Mouse (Mus musculus) hindbrain, embryonic 15.5 days (tissue): ENCODE results near the gene Tceanc2. TPM values are rescaled to one million over a fixed set of nuclear protein-coding genes. Genes with fewer than 3 reads are reported as not detected.
A peak's percentile ranks its signal among the peaks of the same experiment; 100 is the strongest.

Source experiments
- ATAC-seq: fragments of 200-750 bp; cut with Nextera tagmentation; 2 replicates; pipeline ENCODE4 v1.8.0; 2017; ENCODE audit warnings: low read depth, moderate number of reproducible peaks, moderate TSS enrichment; ENCODE audit not compliant: low FRiP score
- H3K27ac ChIP-seq: fragments of 300-500 bp; sonication (generic); replicated peaks from 2 replicates; pipeline ENCODE4 v1.5.1; 2015; ENCODE audit warnings: mild to moderate bottlenecking, inconsistent platforms
- H3K27me3 ChIP-seq: fragments of 300-500 bp; sonication (generic); 2 replicates; pipeline ENCODE4 v1.6.1; 2015; ENCODE audit warnings: control low read depth, inconsistent platforms
- H3K36me3 ChIP-seq: fragments of 300-500 bp; sonication (generic); 2 replicates; pipeline ENCODE4 v1.6.1; 2015; ENCODE audit warnings: control low read depth, inconsistent platforms
- H3K4me1 ChIP-seq: fragments of 300-500 bp; sonication (generic); replicated peaks from 2 replicates; pipeline ENCODE4 v1.6.1; 2015; ENCODE audit warnings: control low read depth, inconsistent platforms
- H3K4me2 ChIP-seq: fragments of 300-500 bp; sonication (generic); 2 replicates; pipeline ENCODE4 v1.6.1; 2015; ENCODE audit warnings: moderate library complexity, mild to moderate bottlenecking, inconsistent platforms
- H3K4me3 ChIP-seq: fragments of 300-500 bp; sonication (generic); 2 replicates; pipeline ENCODE4 v1.5.1; 2015; ENCODE audit warnings: mild to moderate bottlenecking, inconsistent platforms
- H3K9ac ChIP-seq: fragments of 300-500 bp; sonication (generic); 2 replicates; pipeline ENCODE4 v1.6.1; 2015; ENCODE audit warnings: inconsistent platforms
- H3K9me3 ChIP-seq: fragments of 300-500 bp; sonication (generic); 2 replicates; pipeline ENCODE4 v1.6.1; 2016; ENCODE audit warnings: control low read depth, inconsistent platforms
- WGBS: fragments of 180-500 bp; shearing (Covaris S2); methylation state at CpG from one replicate; pipeline ENCODE4 v1.1.7; 2015; 5-methylcytosine and 5-hydroxymethylcytosine counted together
- polyA plus RNA-seq: library from polyadenylated mRNA; unstranded; fragments of >200 nt; fragmentation: Nextera tagmentation; extraction: Ambion mirVana; gene quantifications from 2 replicates; pipeline ENCODE4 v1.2.1, GENCODE M21; 2015

Gene Tceanc2
- polyA plus RNA-seq: 16.6 and 37.6 TPM in 2 replicates

DNA sequence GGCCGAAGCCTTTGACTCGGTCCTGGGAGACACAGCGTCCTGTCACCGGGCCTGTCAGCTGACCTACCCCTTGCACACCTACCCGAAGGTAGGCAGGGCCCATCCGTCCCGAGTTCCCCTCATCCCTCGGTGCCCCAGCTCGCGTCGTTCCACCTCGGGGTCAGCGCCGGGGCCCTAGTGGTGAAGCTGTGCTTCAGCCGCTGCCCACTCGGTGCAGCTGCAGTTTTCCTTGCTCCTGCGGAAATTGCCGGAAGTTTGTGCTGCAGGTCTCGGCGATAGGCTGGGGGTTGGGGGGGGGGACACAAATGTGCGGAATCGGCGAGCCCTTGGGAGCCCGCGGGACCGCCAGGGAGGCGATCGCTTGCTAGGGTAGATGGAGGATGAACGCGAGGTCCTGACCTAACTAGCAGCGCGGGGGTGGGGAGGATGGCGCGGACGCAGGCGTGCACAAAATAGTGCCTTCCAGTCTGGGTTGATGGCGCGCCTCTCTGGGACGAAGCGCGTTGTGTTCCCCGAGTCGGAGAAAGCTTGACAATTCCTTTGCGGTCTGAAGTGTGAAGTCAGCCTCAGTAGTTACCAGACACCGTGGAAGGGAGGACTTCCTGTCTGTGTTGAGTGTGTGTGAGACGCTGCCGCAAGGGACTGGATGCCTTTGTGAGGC is at the start of gene Tceanc2:
Gene Tceanc2, minus strand, starts transcription at position 287 of the 661 bp plus-strand sequence.
- peak within 1 kb of the TSS; percentile 70 for H3K4me2 ChIP-seq
- peaks cover 10% of the 10 kb centered on the region for H3K36me3 ChIP-seq
- no peaks in the 10 kb centered on the region for H3K9me3 ChIP-seq
- ATAC-seq: peak; percentile 74
- no peaks in the 10 kb centered on the region for H3K27me3 ChIP-seq
- peak within 1 kb of the TSS; percentile 58 for H3K4me3 ChIP-seq
- peak within 1 kb of the TSS; percentile 97 for H3K27ac ChIP-seq
- H3K9ac ChIP-seq: peak within 1 kb of the TSS; percentile 58
- H3K4me1 ChIP-seq: peaks cover 40% of the 10 kb centered on the region
- under 1% methylated on average over 47 of the region's 47 CpGs for WGBS

DNA sequence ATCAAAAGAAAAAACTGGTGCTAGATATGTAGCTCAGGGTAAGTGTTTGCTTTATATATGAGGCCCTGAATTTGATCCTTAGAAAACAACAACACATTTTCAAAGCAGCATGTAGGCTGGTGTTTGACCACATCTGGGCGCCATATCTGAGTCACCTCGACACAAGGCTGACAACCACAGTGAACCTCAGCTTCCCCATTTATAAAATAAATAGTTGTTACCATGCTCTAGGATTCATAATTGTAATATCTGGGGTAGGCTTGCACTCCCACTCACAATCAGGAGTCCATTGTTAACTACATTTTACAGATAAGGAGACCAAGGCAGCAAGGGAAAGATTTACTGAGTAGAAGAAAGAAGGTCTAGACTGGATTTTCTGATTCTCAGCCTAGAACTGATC is 47.4 kb upstream of the Tceanc2 start:
- Histone ChIP-seq H3K4me1 (no peaks in the 10 kb centered on the region), H3K27ac (no peak overlapping the region), H3K27me3 (no peaks in the 10 kb centered on the region), H3K9me3 (no peaks in the 10 kb centered on the region), H3K36me3 (0 out of 2 replicates have a peak, but pooled peaks cover 6% of the 10 kb centered on the region), H3K4me2 (no peak overlapping the region), H3K9ac (no peak overlapping the region), H3K4me3 (no peak overlapping the region)
- 93% methylated on average over 2 of the region's 2 CpGs for WGBS
- ATAC-seq: no peak

DNA sequence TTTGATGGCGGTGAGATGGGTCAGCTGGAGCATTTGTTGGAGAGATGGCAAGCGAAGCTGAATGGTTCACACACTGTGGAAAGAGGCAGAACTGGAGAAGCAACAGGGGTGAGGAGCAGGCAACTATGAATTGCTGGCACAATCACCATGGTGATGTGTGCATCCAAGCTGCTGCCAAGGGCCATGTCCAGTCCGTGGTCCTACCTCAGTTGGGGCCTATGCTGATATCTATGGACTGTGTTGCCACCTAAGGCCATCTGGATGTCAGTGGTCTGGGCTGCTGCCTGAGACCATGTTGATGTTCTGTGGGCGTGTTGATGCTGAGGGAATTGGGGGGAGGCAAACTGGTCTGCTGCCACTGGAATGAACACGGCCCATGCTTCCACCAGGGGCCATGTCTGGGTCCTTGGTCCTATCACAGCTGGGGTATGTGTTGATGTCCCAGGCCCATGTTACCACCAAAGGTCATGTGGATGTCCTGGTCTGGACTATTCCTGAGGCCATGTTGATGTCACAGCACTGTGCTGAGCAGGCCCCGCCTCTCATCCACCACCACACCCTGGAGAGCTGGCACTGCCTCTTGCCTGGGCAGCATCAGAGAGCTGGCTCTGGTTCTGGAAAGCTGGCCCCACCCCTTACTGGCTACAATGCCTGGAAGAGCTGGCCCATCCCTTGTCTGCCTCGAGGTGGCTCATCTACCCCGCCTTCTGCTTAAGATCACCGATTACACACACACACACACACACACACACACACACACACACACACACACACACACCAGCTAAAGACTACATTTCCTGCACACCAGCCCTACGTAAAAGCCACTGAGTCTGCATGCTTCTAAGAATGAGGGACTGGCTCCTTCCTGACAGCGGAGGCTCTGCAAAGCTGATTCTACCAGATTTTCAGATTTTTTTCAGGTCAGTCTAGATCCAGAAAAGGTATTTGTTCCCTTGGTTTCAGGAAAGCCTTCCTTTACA is 44.6 kb upstream of the Tceanc2 start:
- Histone ChIP-seq H3K4me3 (no peak overlapping the region), H3K36me3 (no peaks in the 10 kb centered on the region), H3K9ac (no peak overlapping the region), H3K27ac (no peak overlapping the region), H3K4me1 (no peaks in the 10 kb centered on the region), H3K27me3 (no peaks in the 10 kb centered on the region), H3K4me2 (no peak overlapping the region), H3K9me3 (no peaks in the 10 kb centered on the region)
- WGBS: 84% methylated on average over 11 of the region's 11 CpGs
- ATAC-seq: peak; percentile 56; the same call in 1 of the 2 replicates

DNA sequence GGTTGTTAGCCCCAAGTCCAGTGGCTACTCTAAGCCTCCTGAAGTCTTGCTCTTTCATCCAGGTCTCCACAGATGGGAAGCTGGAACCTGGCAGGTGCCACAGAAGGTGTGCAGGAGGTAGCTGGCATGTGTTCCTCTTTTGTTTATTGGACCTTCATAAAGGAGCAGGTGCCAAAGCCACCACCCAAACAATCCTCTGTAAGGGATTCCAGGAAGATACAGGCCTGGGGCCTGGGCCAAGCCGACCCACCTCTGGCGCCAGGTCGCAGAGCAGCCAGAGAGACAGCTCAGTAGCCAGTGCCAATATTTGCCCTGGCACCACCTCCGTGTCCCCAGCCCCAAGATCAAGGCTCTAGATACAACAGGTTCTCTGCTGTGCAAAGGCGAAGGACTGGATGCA is 42.6 kb upstream of the Tceanc2 start:
- Histone ChIP-seq H3K4me1 (no peaks in the 10 kb centered on the region), H3K9me3 (no peaks in the 10 kb centered on the region), H3K9ac (no peak overlapping the region), H3K27me3 (no peaks in the 10 kb centered on the region), H3K27ac (no peak overlapping the region), H3K4me3 (no peak overlapping the region), H3K36me3 (no peaks in the 10 kb centered on the region), H3K4me2 (no peak overlapping the region)
- WGBS: 88% methylated on average over 5 of the region's 5 CpGs
- no peak for ATAC-seq

DNA sequence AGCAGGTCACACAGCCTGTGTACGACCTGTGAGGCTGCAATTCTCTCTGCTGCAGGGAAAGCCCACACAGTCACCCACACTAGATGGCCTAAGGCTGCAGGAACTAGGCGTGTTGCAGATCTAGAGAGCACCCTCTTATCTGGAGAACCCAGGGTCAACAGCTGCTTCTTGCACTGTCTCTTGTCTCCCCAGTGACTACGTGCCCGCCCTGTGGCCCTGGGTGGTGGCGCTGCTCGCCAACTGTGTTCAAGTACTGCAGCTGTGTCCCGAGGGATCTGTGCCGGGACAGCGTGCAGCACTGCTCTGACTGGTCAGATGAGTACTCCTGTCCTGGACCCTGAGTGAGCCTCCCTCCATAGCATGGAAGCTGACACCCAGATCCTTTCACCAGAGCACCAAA is 38.7 kb upstream of the Tceanc2 start:
- Histone ChIP-seq H3K27ac (no peak overlapping the region), H3K9ac (no peak overlapping the region), H3K4me2 (no peak overlapping the region), H3K9me3 (no peaks in the 10 kb centered on the region), H3K4me3 (no peak overlapping the region), H3K4me1 (no peaks in the 10 kb centered on the region), H3K27me3 (no peaks in the 10 kb centered on the region), H3K36me3 (no peaks in the 10 kb centered on the region)
- WGBS: 95% methylated on average over 9 of the region's 9 CpGs
- ATAC-seq: no peak

DNA sequence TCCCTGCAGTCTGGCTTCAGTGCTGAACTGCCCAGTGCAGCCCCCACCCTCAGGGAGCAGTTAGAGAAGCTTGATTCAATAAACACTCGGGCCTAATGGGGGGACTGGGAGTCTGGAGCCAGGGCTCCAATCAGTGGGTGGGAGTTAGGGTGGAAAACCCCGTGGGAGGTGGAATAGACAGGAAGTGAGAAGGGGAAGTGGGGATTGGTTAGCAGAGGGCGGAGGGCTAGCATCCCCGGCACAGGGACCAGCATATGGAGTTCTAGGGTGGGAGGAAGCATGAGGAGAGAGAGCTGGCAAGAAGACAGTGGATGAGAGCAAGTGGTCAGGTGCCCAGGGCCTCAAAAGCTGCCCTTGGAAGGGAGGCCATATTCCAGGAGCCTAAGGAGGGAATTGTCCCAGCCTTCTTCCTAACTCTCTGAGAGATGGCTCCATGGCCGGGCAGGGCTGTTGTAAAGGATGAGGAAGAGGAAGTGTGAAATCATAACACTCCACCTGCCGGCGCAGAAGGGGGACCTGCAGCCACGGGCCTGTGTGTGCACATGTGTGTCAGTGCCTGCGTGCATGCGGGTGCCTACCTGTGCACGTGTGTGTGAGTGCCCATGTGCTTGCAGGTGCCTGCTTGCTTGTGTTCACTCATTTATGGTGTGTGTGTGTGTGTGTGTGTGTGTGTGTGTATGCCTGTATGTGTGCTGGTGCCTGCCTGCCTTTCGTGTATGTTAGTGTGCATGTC is 34.5 kb upstream of the Tceanc2 start:
- H3K4me2 ChIP-seq: no peak overlapping the region
- H3K4me3 ChIP-seq: no peak overlapping the region
- H3K27ac ChIP-seq: no peak overlapping the region
- H3K4me1 ChIP-seq: no peaks in the 10 kb centered on the region
- WGBS: 81% methylated on average over 12 of the region's 12 CpGs
- ATAC-seq: no peak
- no peaks in the 10 kb centered on the region for H3K9me3 ChIP-seq
- H3K36me3 ChIP-seq: peaks cover 8% of the 10 kb centered on the region; the same call in 1 of the 2 replicates
- H3K9ac ChIP-seq: no peak overlapping the region
- H3K27me3 ChIP-seq: no peaks in the 10 kb centered on the region

DNA sequence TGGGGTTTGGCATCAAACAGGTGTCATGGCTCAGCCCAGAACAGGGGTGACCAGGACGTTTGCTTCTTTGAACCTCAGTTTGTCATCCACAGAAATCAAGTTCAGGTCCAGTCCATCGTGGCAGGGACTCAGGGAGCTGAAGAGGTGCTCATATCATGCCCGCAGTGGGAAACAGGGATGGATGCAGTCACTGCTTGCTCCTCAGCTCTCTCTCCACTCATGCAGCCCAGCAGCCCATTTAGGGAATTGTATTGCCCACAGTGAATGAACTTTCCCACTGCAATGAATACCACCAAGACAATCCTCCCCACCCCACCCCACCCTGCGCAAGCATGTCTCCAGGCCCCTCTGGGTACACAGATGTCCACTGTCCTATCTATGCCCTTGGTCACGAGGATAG is 33.0 kb upstream of the Tceanc2 start:
- Histone ChIP-seq H3K4me3 (no peak overlapping the region), H3K4me1 (no peaks in the 10 kb centered on the region), H3K27me3 (no peaks in the 10 kb centered on the region), H3K27ac (no peak overlapping the region), H3K36me3 (peaks cover 8% of the 10 kb centered on the region; the same call in 1 of the 2 replicates), H3K9ac (no peak overlapping the region), H3K4me2 (no peak overlapping the region), H3K9me3 (no peaks in the 10 kb centered on the region)
- WGBS: 90% methylated on average over 5 of the region's 5 CpGs
- ATAC-seq: no peak

DNA sequence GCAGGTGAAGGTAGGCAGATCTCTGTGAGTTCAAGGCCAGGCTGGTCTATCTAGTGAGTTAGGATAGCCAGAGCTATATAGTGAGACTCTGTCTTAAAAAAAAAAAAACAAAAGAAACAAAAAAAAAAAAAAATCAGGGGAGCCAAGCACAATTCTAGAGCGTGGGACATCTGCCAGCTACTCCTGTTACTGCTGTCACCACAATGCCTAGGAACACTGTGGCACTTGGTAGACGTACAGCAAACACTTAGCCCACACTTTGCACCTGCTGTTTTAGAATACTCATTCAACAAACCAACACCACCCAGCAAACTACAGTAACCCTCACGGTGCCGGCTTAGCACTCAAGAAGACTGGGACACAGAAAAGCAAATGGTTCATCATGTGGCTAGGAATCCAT is 32.5 kb upstream of the Tceanc2 start:
- no peak overlapping the region for H3K9ac ChIP-seq
- WGBS: 73% methylated on average over 4 of the region's 4 CpGs
- no peak overlapping the region for H3K27ac ChIP-seq
- H3K4me1 ChIP-seq: no peaks in the 10 kb centered on the region
- H3K4me3 ChIP-seq: no peak overlapping the region
- H3K27me3 ChIP-seq: no peaks in the 10 kb centered on the region
- peaks cover 8% of the 10 kb centered on the region; the same call in 1 of the 2 replicates for H3K36me3 ChIP-seq
- no peaks in the 10 kb centered on the region for H3K9me3 ChIP-seq
- no peak overlapping the region for H3K4me2 ChIP-seq
- ATAC-seq: no peak

DNA sequence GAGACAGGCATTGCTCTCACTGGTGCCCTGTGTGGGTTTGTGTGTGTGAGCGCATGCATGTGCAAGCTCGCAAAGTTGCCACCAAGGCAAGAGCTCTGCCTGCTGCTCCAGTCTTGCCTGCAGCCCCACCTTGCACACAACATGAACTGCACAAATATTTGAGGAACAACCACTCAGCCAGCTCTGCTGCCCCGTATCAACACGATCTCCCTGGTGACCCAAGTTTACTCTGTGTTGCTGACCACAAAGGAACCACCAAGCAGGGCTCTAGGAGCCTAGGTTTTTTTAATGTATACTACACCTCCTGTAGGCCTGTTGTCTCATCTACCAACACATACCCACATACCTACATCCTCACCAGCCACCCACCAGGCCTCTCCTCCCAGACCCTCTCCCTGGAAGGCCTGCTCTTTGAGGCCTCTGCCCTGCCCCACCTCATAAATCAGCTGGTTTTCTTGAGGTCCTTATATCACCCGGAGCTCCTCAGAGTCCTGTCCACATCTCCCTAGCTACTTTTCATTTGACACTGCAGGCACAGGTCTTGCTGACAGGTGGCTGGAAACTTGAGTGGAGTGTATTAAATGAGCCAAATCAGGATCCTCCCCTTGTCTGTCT is 31.7 kb upstream of the Tceanc2 start:
- Histone ChIP-seq H3K4me3 (no peak overlapping the region), H3K4me2 (no peak overlapping the region), H3K9me3 (no peaks in the 10 kb centered on the region), H3K36me3 (peaks cover 8% of the 10 kb centered on the region; the same call in 1 of the 2 replicates), H3K4me1 (no peaks in the 10 kb centered on the region), H3K9ac (no peak overlapping the region), H3K27ac (no peak overlapping the region), H3K27me3 (no peaks in the 10 kb centered on the region)
- WGBS: 86% methylated on average over 5 of the region's 5 CpGs
- no peak for ATAC-seq

DNA sequence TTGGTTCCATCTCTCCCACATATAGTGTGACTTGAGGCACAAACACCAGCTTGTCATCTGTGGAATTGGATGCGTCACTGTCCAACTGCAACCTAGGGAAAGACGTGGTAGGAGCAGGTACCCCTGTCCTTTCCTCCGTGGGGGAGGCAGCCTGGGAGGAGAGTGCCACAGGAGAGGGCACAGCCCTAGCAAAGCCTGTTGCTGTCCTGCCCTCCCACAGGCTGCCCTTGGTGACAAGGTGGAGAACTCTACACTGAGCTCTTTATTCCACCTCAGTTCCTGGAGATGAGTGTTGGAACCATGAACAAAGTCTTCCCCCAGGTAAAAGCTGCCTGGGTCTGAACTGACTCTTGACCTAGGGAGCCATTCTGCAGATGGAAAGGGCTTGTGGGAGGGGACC is 30.0 kb upstream of the Tceanc2 start, which contains the start of gene Ldlrad1:
Gene Ldlrad1, plus strand, starts transcription at position 301 of the 400 bp plus-strand sequence.
- H3K36me3 ChIP-seq: peaks cover 17% of the 10 kb centered on the region; the same call in 1 of the 2 replicates
- 95% methylated on average over 3 of the region's 3 CpGs for WGBS
- H3K4me1 ChIP-seq: no peaks in the 10 kb centered on the region
- H3K4me2 ChIP-seq: no peak within 1 kb of the TSS
- no peak within 1 kb of the TSS for H3K4me3 ChIP-seq
- no peak for ATAC-seq
- H3K27ac ChIP-seq: no peak within 1 kb of the TSS
- H3K9ac ChIP-seq: no peak within 1 kb of the TSS
- H3K27me3 ChIP-seq: no peaks in the 10 kb centered on the region
- H3K9me3 ChIP-seq: no peaks in the 10 kb centered on the region

DNA sequence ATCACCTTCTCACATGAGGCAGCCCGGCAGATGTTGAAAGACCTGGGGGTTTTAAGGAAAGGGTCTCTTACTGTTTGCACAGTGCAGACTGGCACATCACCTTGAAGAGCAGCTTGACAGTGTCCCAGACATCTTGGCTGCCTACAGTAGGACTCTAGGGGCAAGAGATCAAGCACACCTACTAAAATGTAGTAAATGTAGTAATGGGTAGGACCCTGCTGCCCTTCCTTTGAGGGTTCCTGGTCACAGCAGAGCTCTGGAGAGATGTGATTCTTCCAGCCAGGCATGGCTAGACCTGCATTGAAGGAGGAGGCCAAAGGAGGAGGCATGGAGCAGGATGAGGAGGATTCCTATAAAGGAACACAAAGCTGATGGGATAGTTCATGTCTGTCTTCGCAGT is 28.1 kb upstream of the Tceanc2 start:
- Histone ChIP-seq H3K27ac (no peak overlapping the region), H3K9me3 (no peaks in the 10 kb centered on the region), H3K4me2 (no peak overlapping the region), H3K36me3 (peaks cover 31% of the 10 kb centered on the region), H3K4me3 (no peak overlapping the region), H3K27me3 (no peaks in the 10 kb centered on the region), H3K9ac (no peak overlapping the region), H3K4me1 (no peaks in the 10 kb centered on the region)
- no peak for ATAC-seq
- WGBS: 96% methylated on average over 2 of the region's 2 CpGs
